Mouse (Mus musculus): Measurements from ENCODE around the gene Mrpl4.

GRCm38 (mm10) chr9:21022726-21023125, 20.2 kb downstream of the Mrpl4 start:
- TF ChIP-seq CTCF (IDR thresholded peaks at IDR 0.05; ENCODE audit: low read depth, low read length) (no peak), EP300 (IDR thresholded peaks at IDR 0.05; ENCODE audit: insufficient read depth, low read depth, low read length) (no peak), POLR2A (IDR thresholded peaks at IDR 0.05; ENCODE audit: insufficient read depth, low read length) (no peak)
